Mouse (Mus musculus) cortical plate, adult 2 months (tissue): ENCODE results near the gene Slc34a3. TPM values are rescaled to one million over a fixed set of nuclear protein-coding genes. Genes with fewer than 3 reads are reported as not detected.
"Not testable (repeated sequence)": the region's sequence is repeated elsewhere in the genome, so short reads cannot be mapped to it uniquely, and the experiment has no call there.

Source experiments
- H3K27ac ChIP-seq: fragments of 200-500 bp; 2 replicates; pipeline ENCODE4 v1.5.1; 2012; ENCODE audit warnings: low read length, control low read depth, inconsistent platforms; ENCODE audit not compliant: insufficient read depth
- H3K4me1 ChIP-seq: fragments of 200-500 bp; 2 replicates; pipeline ENCODE4 v1.6.1; 2011; ENCODE audit warnings: low read length; ENCODE audit not compliant: control insufficient read depth, insufficient read depth
- H3K4me3 ChIP-seq: fragments of 200-500 bp; 2 replicates; pipeline ENCODE4 v1.5.1; 2011; ENCODE audit warnings: mild to moderate bottlenecking, low read length, control low read depth; ENCODE audit not compliant: insufficient read depth
- CTCF ChIP-seq: fragments of 200-500 bp; IDR thresholded peaks from 2 replicates; pipeline ENCODE4 v1.5.1; 2011; ENCODE audit warnings: mild to moderate bottlenecking, control low read depth, low read length; ENCODE audit not compliant: insufficient read depth; ENCODE audit errors: extremely low read depth
- POLR2A ChIP-seq: fragments of 200-500 bp; IDR thresholded peaks from 2 replicates; pipeline ENCODE4 v1.6.1; 2011; ENCODE audit warnings: mild to moderate bottlenecking, low read length, control low read depth; ENCODE audit not compliant: insufficient read depth; ENCODE audit errors: extremely low read depth
- polyA plus RNA-seq: library from polyadenylated mRNA; depleted of rRNA; stranded (reverse); fragments of >200 nt; gene quantifications from 2 replicates; pipeline ENCODE4 v1.2.3, GENCODE M21; 2012

Gene Slc34a3
- polyA plus RNA-seq, 1 experiment: 0.44 TPM

- TF ChIP-seq CTCF: no peak
- peak overlapping the region; percentile 27 for H3K4me3 ChIP-seq
- peak overlapping the region; percentile 88; the same call in 1 of the 2 replicates for H3K27ac ChIP-seq
- H3K4me1 ChIP-seq: peaks cover 7% of the 10 kb centered on the region
Observed at GRCm38 (mm10) chr2:25264851-25265250, 30.7 kb upstream of the Slc34a3 start.

- Histone ChIP-seq H3K4me3 (peak overlapping the region; percentile 27), H3K4me1 (peaks cover 7% of the 10 kb centered on the region), H3K27ac (peak overlapping the region; percentile 88)
- TF ChIP-seq POLR2A (no peak), CTCF (no peak)
Observed at GRCm38 (mm10) chr2:25264286-25264660, 30.1 kb upstream of the Slc34a3 start.

GRCm38 (mm10) chr2:25263623-25264285, 29.6 kb upstream of the Slc34a3 start:
- H3K27ac ChIP-seq: peak overlapping the region; percentile 88

GRCm38 (mm10) chr2:25262795-25263622, 28.8 kb upstream of the Slc34a3 start:
- peak overlapping the region; percentile 44 for H3K27ac ChIP-seq
- H3K4me3 ChIP-seq: peak overlapping the region; percentile 27
- TF ChIP-seq POLR2A (no peak), CTCF (no peak)
- H3K4me1 ChIP-seq: peaks cover 7% of the 10 kb centered on the region

More at GRCm38 (mm10) chr2:25263623-25264285, 29.6 kb upstream of the Slc34a3 start:
- H3K4me1 ChIP-seq: peaks cover 7% of the 10 kb centered on the region
- TF ChIP-seq POLR2A: no peak
- no peak for TF ChIP-seq CTCF
- H3K4me3 ChIP-seq: peak overlapping the region; percentile 27

GRCm38 (mm10) chr2:25262291-25262767, 28.2 kb upstream of the Slc34a3 start, which contains the start of gene Tprn:
Tprn (plus strand) TSS chr2:25262618.
- peaks cover 7% of the 10 kb centered on the region for H3K4me1 ChIP-seq
- TF ChIP-seq CTCF (no peak), POLR2A (peak; percentile 77; the same call in 1 of the 2 replicates)
- peak within 1 kb of the TSS; percentile 44 for H3K27ac ChIP-seq
- peak within 1 kb of the TSS; percentile 27 for H3K4me3 ChIP-seq

GRCm38 (mm10) chr2:25261870-25262269, 27.7 kb upstream of the Slc34a3 start:
- Histone ChIP-seq H3K4me1 (peaks cover 7% of the 10 kb centered on the region), H3K27ac (peak overlapping the region; percentile 26; the same call in 1 of the 2 replicates), H3K4me3 (peak overlapping the region; percentile 27)
- TF ChIP-seq CTCF: no peak
- TF ChIP-seq POLR2A: no peak

GRCm38 (mm10) chr2:25258887-25259286, 24.7 kb upstream of the Slc34a3 start:
- Histone ChIP-seq H3K27ac (no peak overlapping the region), H3K4me1 (peaks cover 6% of the 10 kb centered on the region; the same call in 1 of the 2 replicates), H3K4me3 (no peak overlapping the region)
- TF ChIP-seq POLR2A (no peak), CTCF (peak; percentile 27; the same call in 1 of the 2 replicates)

GRCm38 (mm10) chr2:25257250-25257649, 23.1 kb upstream of the Slc34a3 start:
- H3K4me3 ChIP-seq, H3K4me1 ChIP-seq, H3K27ac ChIP-seq: not testable (repeated sequence)

- not testable (repeated sequence) for H3K4me1 ChIP-seq, H3K27ac ChIP-seq
- TF ChIP-seq CTCF: 0 out of 2 replicates have a peak, but pooled peaks have one; percentile 13
- peak overlapping the region; percentile 90; the same call in 1 of the 2 replicates for H3K4me3 ChIP-seq
Observed at GRCm38 (mm10) chr2:25256443-25257109, 22.4 kb upstream of the Slc34a3 start.
